Mouse (Mus musculus): Measurements from ENCODE around the gene Nicn1. TPM values are rescaled to one million over a fixed set of nuclear protein-coding genes. Genes with fewer than 3 reads are reported as not detected.
"Not testable (repeated sequence)": the region's sequence is repeated elsewhere in the genome, so short reads cannot be mapped to it uniquely, and the experiment has no call there.

The Nicn1 gene
- polyA plus RNA-seq, 1 experiment, result 15.3 TPM

DNA sequence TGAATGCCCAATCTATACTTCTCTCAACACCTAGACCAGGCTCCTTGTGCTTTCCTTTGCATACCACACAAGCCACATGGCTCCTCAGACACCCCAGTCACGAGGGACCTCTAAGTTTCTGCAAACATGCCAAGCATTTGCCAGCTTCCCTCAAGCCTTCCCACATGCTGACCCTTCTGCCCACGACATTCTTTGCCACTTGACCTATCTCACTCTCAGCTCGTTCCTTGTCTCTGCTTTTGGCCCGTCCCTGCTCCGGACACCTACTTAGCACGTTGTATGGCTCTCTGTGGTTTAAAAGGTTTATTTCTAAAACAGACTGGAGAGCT, 14.9 kb upstream of the Nicn1 start:
- Histone ChIP-seq H3K4me3 (ENCODE audit: insufficient read depth, low read length) (no peak overlapping the region), H3K27ac (ENCODE audit: insufficient read depth, low read depth, low read length) (no peak overlapping the region), H3K4me1 (ENCODE audit: control insufficient read depth, insufficient read depth, low read length) (peaks cover 2% of the 10 kb centered on the region; the same call in 1 of the 2 replicates)
- no peak for TF ChIP-seq CTCF (IDR thresholded peaks at IDR 0.05; ENCODE audit: low read depth, low read length)
- no peak for TF ChIP-seq POLR2A (IDR thresholded peaks at IDR 0.05; ENCODE audit: borderline replicate concordance, low read depth, low read length)

DNA sequence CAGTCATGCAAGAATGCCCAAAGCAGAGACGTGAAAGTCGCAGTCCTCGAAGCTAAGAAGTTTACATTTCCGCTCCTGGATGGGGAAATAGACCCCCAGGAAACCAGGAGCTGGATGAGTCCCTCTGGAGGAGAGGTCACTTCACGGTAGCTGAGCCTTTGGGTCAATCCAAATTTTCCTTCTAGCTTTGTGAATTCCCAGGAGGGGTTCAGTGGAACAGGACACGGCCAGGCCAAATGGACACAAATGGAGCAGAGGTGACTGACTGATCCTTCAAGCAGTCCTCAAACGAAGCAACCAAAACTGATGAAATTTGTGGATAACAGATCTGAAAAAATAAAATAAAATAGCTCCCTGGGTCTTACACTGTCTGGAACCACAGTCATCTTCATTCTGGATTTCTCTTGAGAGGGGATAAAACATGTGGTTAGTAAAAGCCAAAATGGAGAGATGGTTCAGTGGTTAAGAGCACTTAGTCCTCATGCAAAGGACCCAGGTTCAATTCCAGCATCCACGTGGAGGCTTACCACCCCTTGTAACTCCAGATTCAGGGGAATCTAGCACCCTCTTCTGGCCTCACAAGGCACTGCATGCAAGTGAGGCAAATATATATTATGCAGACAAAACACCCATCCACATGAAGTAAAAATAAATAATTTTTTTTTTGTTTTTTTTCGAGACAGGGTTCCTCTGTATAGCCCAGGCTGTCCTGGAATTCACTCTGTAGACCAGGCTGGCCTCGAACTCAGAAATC, 11.4 kb upstream of the Nicn1 start:
- TF ChIP-seq CTCF (IDR thresholded peaks at IDR 0.05; ENCODE audit: low read depth, low read length) (0 out of 2 replicates have a peak, but pooled peaks have one; percentile 5), POLR2A (IDR thresholded peaks at IDR 0.05; ENCODE audit: borderline replicate concordance, low read depth, low read length) (no peak)
- peaks cover 4% of the 10 kb centered on the region; the same call in 1 of the 2 replicates for H3K4me1 ChIP-seq (ENCODE audit: control insufficient read depth, insufficient read depth, low read length)
- H3K4me3 ChIP-seq (ENCODE audit: insufficient read depth, low read length), result no peak overlapping the region
- H3K27ac ChIP-seq (ENCODE audit: insufficient read depth, low read depth, low read length), result no peak overlapping the region

DNA sequence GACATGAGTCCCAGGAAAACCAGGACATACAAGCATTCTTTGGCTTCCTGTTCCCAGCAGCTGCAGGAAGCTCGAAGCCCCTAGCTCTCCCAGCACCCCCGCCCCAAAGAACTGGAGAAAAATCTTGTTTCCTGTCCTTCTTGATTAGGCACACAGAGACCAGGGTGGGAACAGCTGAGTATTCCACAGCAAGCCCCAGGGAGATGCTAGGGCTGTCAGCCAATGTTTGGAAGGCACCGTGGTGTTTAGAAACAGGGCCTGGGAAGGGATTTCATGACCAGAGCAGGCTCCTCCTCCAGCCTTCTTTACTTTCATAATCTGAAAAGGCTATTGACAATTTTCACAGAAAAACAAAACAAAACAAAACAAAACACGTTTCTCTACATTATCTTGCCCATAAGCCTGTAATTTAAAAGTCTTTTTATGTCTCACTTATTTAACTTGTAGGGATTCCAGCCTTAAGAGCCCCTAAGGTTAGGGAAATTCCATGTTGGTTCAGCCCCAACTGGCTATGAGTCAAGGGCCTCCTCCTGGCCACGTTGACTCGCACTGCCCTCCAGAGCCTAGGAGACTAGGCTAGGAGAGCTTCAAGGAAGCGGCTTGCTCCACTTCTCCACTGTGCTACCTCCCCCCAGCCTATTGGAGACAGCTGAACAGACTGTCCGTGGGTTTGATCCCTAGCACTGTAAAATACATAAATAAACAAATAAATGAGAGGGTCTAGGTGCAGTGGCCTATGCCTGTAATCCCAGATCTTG, 10.0 kb upstream of the Nicn1 start:
- Histone ChIP-seq H3K4me3 (ENCODE audit: insufficient read depth, low read length) (no peak overlapping the region), H3K27ac (ENCODE audit: insufficient read depth, low read depth, low read length) (no peak overlapping the region)
- TF ChIP-seq CTCF (IDR thresholded peaks at IDR 0.05; ENCODE audit: low read depth, low read length) (no peak), POLR2A (IDR thresholded peaks at IDR 0.05; ENCODE audit: borderline replicate concordance, low read depth, low read length) (no peak)

DNA sequence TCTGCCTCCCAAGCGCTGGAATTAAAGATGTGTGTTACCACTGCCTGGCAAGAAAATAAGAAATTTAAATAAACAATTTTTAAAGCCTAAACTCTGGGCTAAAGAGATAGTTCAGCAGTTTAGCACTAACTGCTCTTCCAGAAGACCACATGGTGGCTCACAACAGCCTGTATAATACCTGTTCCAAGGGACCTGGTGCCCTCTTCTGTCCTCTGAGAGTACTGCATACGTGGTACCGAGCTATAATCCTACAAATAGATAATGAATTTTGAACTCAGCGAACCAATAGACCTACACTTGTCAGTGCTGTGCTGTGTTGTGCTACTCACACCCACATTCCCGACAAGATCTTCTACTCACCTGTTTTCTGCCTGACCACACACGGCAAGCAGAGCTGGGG, 5.8 kb upstream of the Nicn1 start:
- Histone ChIP-seq H3K27ac (ENCODE audit: insufficient read depth, low read depth, low read length) (no peak overlapping the region), H3K4me3 (ENCODE audit: insufficient read depth, low read length) (no peak overlapping the region), H3K4me1 (ENCODE audit: control insufficient read depth, insufficient read depth, low read length) (peaks cover 4% of the 10 kb centered on the region; the same call in 1 of the 2 replicates)
- TF ChIP-seq POLR2A (IDR thresholded peaks at IDR 0.05; ENCODE audit: borderline replicate concordance, low read depth, low read length), result no peak
- TF ChIP-seq CTCF (IDR thresholded peaks at IDR 0.05; ENCODE audit: low read depth, low read length), result no peak

More for the DNA sequence above, 10.0 kb upstream of the Nicn1 start:
- H3K4me1 ChIP-seq (ENCODE audit: control insufficient read depth, insufficient read depth, low read length), result peaks cover 4% of the 10 kb centered on the region; the same call in 1 of the 2 replicates

DNA sequence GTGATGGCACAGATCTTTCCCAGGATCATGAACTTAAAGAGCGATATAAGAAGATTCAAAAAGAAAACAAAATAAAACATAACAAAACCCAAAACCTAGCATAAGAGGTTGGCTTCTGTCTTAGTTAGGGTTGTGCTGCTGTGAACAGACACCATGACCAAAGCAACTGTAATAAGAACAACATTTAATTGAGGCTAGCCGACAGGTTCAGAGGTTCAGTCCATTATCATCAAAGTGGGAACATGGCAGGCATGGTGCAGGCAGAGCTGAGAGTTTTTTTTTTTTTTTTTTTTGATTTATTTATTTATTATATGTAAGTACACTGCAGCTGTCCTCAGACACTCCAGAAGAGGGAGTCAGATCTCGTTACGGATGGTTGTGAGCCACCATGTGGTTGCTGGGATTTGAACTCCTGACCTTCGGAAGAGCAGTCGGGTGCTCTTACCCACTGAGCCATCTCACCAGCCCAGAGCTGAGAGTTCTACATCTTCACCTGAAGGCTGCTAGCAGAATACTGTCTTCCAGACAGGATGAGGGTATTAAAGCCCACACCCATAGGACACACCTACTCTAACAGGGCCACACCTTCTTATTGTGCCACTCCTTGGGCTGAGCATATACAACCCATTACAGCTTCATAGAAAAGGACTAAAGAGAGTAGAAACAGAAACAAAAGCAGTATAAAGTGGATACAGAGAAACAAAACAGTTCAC, 2.5 kb upstream of the Nicn1 start:
- not testable (repeated sequence) for H3K4me3 ChIP-seq (ENCODE audit: insufficient read depth, low read length); H3K27ac ChIP-seq (ENCODE audit: insufficient read depth, low read depth, low read length); H3K4me1 ChIP-seq (ENCODE audit: control insufficient read depth, insufficient read depth, low read length)

DNA sequence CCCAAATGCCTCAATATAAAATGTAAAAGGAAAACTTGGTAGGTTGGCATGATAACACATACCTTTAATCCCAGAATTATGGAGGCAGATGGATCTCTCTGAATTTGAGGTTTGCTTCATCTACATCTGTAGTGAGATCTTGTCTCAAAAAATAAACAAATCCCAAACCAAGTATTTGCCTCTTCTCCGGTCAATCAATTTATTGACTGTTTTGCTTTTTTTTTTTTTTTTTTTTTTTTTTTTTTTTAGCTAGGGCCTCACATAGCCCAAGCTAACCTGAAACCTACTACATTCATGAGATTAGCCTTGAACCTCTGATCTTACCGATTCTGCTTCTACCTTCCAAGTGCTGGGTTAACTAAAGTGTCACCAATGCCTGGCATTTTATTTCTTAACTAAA, 882 bp upstream of the Nicn1 start:
- Histone ChIP-seq H3K27ac (ENCODE audit: insufficient read depth, low read depth, low read length) (no peak overlapping the region), H3K4me1 (ENCODE audit: control insufficient read depth, insufficient read depth, low read length) (peaks cover 4% of the 10 kb centered on the region), H3K4me3 (ENCODE audit: insufficient read depth, low read length) (no peak overlapping the region)
- no peak for TF ChIP-seq POLR2A (IDR thresholded peaks at IDR 0.05; ENCODE audit: borderline replicate concordance, low read depth, low read length)
- TF ChIP-seq CTCF (IDR thresholded peaks at IDR 0.05; ENCODE audit: low read depth, low read length), result no peak

DNA sequence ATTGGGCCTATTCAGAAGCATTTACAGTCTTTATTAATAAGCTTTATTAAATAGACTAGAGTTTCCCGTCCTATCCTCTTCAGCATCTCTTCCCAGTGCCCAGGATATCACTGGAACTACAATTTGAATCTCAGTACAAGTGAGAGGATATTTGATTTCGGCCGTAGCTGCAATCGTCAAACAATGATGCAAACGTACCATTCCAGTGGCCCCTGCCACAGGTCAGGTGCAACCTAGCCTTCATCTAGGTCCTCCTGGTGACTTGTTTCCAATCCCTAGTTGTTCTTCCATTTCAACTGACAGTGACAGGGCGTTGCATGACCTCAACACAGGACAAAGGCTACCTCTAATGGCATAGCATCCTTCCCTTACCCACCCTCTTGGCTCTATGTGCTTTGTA, 544 bp downstream of the Nicn1 start:
- peaks cover 4% of the 10 kb centered on the region for H3K4me1 ChIP-seq (ENCODE audit: control insufficient read depth, insufficient read depth, low read length)
- H3K4me3 ChIP-seq (ENCODE audit: insufficient read depth, low read length), result peak overlapping the region; percentile 78
- TF ChIP-seq POLR2A (IDR thresholded peaks at IDR 0.05; ENCODE audit: borderline replicate concordance, low read depth, low read length) (no peak), CTCF (IDR thresholded peaks at IDR 0.05; ENCODE audit: low read depth, low read length) (no peak)
- H3K27ac ChIP-seq (ENCODE audit: insufficient read depth, low read depth, low read length), result no peak overlapping the region

DNA sequence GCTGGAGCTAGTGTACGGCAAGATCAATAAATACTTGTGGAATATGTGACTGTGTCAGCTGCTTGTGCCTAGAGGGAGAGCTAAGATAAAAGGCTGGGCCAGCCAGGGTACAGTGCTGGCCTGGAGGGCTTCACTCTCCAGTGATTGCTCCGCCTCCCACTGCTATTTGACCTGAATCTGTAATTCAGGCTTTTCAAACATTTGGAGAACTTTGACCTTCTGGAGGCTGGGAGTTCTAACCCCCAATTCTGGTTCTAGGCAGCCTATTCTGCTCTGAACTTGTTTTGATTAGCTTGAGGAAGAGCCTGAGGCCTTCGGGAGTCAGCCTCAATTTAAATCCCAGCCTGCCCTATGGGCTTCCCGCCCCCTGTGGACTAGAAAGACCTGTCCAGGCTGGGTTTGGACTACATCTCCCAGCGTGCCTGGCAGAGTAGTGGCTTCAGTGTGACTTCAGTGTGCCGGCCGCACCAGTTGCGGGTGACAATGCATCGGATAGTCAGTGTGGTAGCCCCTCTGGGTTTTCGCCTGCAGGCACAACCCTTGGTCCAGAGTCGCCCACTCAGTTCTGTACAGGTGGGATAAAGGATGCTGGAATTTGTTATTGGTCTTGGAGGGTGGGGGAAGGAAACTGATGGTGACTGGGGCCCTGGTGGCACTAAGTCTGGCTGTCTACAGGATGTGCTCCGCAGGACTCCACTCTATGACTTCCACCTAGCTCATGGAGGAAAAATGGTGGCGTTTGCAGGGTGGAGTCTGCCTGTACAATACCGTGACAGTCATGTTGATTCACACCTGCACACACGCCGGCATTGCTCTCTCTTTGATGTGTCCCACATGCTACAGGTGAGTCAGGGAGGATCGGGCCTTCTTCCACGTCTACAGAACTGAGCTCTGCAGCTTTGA, 6.5 kb downstream of the Nicn1 start, which contains the start of gene Amt:
Gene Amt, plus strand, starts transcription at position 401 of the 903 bp plus-strand sequence.
- Histone ChIP-seq H3K4me3 (ENCODE audit: insufficient read depth, low read length) (no peak within 1 kb of the TSS), H3K27ac (ENCODE audit: insufficient read depth, low read depth, low read length) (no peak within 1 kb of the TSS), H3K4me1 (ENCODE audit: control insufficient read depth, insufficient read depth, low read length) (no peaks in the 10 kb centered on the region)
- no peak for TF ChIP-seq CTCF (IDR thresholded peaks at IDR 0.05; ENCODE audit: low read depth, low read length)
- TF ChIP-seq POLR2A (IDR thresholded peaks at IDR 0.05; ENCODE audit: borderline replicate concordance, low read depth, low read length), result no peak

DNA sequence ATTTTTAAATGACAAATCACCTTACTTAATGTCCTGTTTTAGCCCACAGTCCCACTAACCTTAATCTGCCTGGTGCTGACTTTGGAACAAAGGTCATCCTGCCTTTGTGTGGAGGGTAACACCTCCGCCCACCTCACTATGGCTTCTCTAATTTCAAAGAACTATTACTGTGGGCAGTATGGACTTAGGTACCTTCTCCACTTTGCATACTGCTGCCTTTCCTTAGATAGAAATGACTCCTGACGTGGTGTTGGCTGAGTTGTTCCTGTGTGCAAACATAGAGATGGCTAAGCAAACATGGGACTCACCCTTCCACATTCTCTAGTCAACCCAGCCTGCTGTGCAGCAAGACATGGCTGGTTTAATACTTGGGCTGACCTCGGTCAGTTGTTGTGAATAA, 11.6 kb downstream of the Nicn1 start:
- no peak for TF ChIP-seq CTCF (IDR thresholded peaks at IDR 0.05; ENCODE audit: low read depth, low read length)
- TF ChIP-seq POLR2A (IDR thresholded peaks at IDR 0.05; ENCODE audit: borderline replicate concordance, low read depth, low read length), result no peak
- Histone ChIP-seq H3K4me1 (ENCODE audit: control insufficient read depth, insufficient read depth, low read length) (peaks cover 8% of the 10 kb centered on the region; the same call in 1 of the 2 replicates), H3K27ac (ENCODE audit: insufficient read depth, low read depth, low read length) (no peak overlapping the region), H3K4me3 (ENCODE audit: insufficient read depth, low read length) (no peak overlapping the region)

Data from bone marrow macrophage, adult 2 months (primary cell).